Mouse (Mus musculus): ENCODE measurements at regions not wholly inside any gene's neighbourhood (a gene's known extent, or its start where the extent isn't known, plus 50 kb on each side); places are given as distances from the start of the nearest gene placed in this dataset.
"Not testable (repeated sequence)": the region's sequence is repeated elsewhere in the genome, so short reads cannot be mapped to it uniquely, and the experiment has no call there.

GRCm38 (mm10) chr1:176505441-176505840, 230.3 kb upstream of the Pld5 start:
- H3K4me1 ChIP-seq (ENCODE audit: control insufficient read depth, insufficient read depth, insufficient read length, low read length): no peaks in the 10 kb centered on the region
- WGBS: 63% methylated on average over 3 of the region's 3 CpGs
- TF ChIP-seq CTCF (IDR thresholded peaks at IDR 0.05; ENCODE audit: extremely low read depth, insufficient read length, insufficient replicate concordance, low read depth, low read length): no peak
- no peak overlapping the region for H3K27ac ChIP-seq (ENCODE audit: insufficient read depth, low read depth, low read length)
- no peak overlapping the region for H3K4me3 ChIP-seq (ENCODE audit: low read depth, low read length)
- H3K36me3 ChIP-seq (ENCODE audit: control insufficient read depth, insufficient read depth, low read length): no peaks in the 10 kb centered on the region
- no peaks in the 10 kb centered on the region for H3K27me3 ChIP-seq (ENCODE audit: control insufficient read depth, insufficient read depth, low read length)

GRCm38 (mm10) chr1:176504731-176505130, 229.6 kb upstream of the Pld5 start:
- not testable (repeated sequence) for H3K27me3 ChIP-seq (ENCODE audit: control insufficient read depth, insufficient read depth, low read length); H3K4me3 ChIP-seq (ENCODE audit: low read depth, low read length); H3K4me1 ChIP-seq (ENCODE audit: control insufficient read depth, insufficient read depth, insufficient read length, low read length); H3K36me3 ChIP-seq (ENCODE audit: control insufficient read depth, insufficient read depth, low read length); H3K27ac ChIP-seq (ENCODE audit: insufficient read depth, low read depth, low read length)
- 39% methylated on average over 6 of the region's 6 CpGs for WGBS

GRCm38 (mm10) chr1:176499010-176499650, 224.0 kb upstream of the Pld5 start:
- WGBS: 80% methylated on average over 6 of the region's 6 CpGs
- no peaks in the 10 kb centered on the region for H3K4me1 ChIP-seq (ENCODE audit: control insufficient read depth, insufficient read depth, insufficient read length, low read length)
- no peak for TF ChIP-seq CTCF (IDR thresholded peaks at IDR 0.05; ENCODE audit: extremely low read depth, insufficient read length, insufficient replicate concordance, low read depth, low read length)
- TF ChIP-seq POLR2A (IDR thresholded peaks at IDR 0.05; ENCODE audit: low read depth, low read length): no peak
- H3K27me3 ChIP-seq (ENCODE audit: control insufficient read depth, insufficient read depth, low read length): no peaks in the 10 kb centered on the region
- H3K4me3 ChIP-seq (ENCODE audit: low read depth, low read length): no peak overlapping the region
- H3K27ac ChIP-seq (ENCODE audit: insufficient read depth, low read depth, low read length): no peak overlapping the region
- no peaks in the 10 kb centered on the region for H3K36me3 ChIP-seq (ENCODE audit: control insufficient read depth, insufficient read depth, low read length)

GRCm38 (mm10) chr1:176468560-176468959, 193.4 kb upstream of the Pld5 start:
- Histone ChIP-seq H3K27me3 (ENCODE audit: control insufficient read depth, insufficient read depth, low read length) (no peaks in the 10 kb centered on the region), H3K27ac (ENCODE audit: insufficient read depth, low read depth, low read length) (no peak overlapping the region), H3K4me1 (ENCODE audit: control insufficient read depth, insufficient read depth, insufficient read length, low read length) (no peaks in the 10 kb centered on the region), H3K36me3 (ENCODE audit: control insufficient read depth, insufficient read depth, low read length) (no peaks in the 10 kb centered on the region), H3K4me3 (ENCODE audit: low read depth, low read length) (no peak overlapping the region)
- TF ChIP-seq CTCF (IDR thresholded peaks at IDR 0.05; ENCODE audit: extremely low read depth, insufficient read length, insufficient replicate concordance, low read depth, low read length): no peak
- no peak for TF ChIP-seq POLR2A (IDR thresholded peaks at IDR 0.05; ENCODE audit: low read depth, low read length)
- 42% methylated on average over 1 of the region's 1 CpGs for WGBS

- no peaks in the 10 kb centered on the region for H3K36me3 ChIP-seq (ENCODE audit: control insufficient read depth, insufficient read depth, low read length)
- H3K4me1 ChIP-seq (ENCODE audit: control insufficient read depth, insufficient read depth, insufficient read length, low read length): no peaks in the 10 kb centered on the region
- no peak overlapping the region for H3K27ac ChIP-seq (ENCODE audit: insufficient read depth, low read depth, low read length)
- WGBS: 73% methylated on average over 5 of the region's 5 CpGs
- TF ChIP-seq CTCF (IDR thresholded peaks at IDR 0.05; ENCODE audit: extremely low read depth, insufficient read length, insufficient replicate concordance, low read depth, low read length) (no peak), POLR2A (IDR thresholded peaks at IDR 0.05; ENCODE audit: low read depth, low read length) (no peak)
- H3K4me3 ChIP-seq (ENCODE audit: low read depth, low read length): no peak overlapping the region
- H3K27me3 ChIP-seq (ENCODE audit: control insufficient read depth, insufficient read depth, low read length): no peaks in the 10 kb centered on the region
Observed at GRCm38 (mm10) chr1:176462125-176462524, 187.0 kb upstream of the Pld5 start.

- no peak overlapping the region for H3K4me3 ChIP-seq (ENCODE audit: low read depth, low read length)
- 74% methylated on average over 4 of the region's 4 CpGs for WGBS
Observed at GRCm38 (mm10) chr1:176446735-176447134, 171.6 kb upstream of the Pld5 start.

GRCm38 (mm10) chr1:176443712-176444111, 168.6 kb upstream of the Pld5 start:
- WGBS: 93% methylated on average over 1 of the region's 1 CpGs

More at GRCm38 (mm10) chr1:176446735-176447134, 171.6 kb upstream of the Pld5 start:
- Histone ChIP-seq H3K36me3 (ENCODE audit: control insufficient read depth, insufficient read depth, low read length) (no peaks in the 10 kb centered on the region), H3K4me1 (ENCODE audit: control insufficient read depth, insufficient read depth, insufficient read length, low read length) (no peaks in the 10 kb centered on the region), H3K27ac (ENCODE audit: insufficient read depth, low read depth, low read length) (no peak overlapping the region), H3K27me3 (ENCODE audit: control insufficient read depth, insufficient read depth, low read length) (no peaks in the 10 kb centered on the region)
- no peak for TF ChIP-seq POLR2A (IDR thresholded peaks at IDR 0.05; ENCODE audit: low read depth, low read length)

GRCm38 (mm10) chr1:176440254-176440653, 165.1 kb upstream of the Pld5 start:
- 49% methylated on average over 3 of the region's 3 CpGs for WGBS
- Histone ChIP-seq H3K36me3 (ENCODE audit: control insufficient read depth, insufficient read depth, low read length) (no peaks in the 10 kb centered on the region), H3K4me3 (ENCODE audit: low read depth, low read length) (no peak overlapping the region), H3K27me3 (ENCODE audit: control insufficient read depth, insufficient read depth, low read length) (no peaks in the 10 kb centered on the region), H3K27ac (ENCODE audit: insufficient read depth, low read depth, low read length) (no peak overlapping the region), H3K4me1 (ENCODE audit: control insufficient read depth, insufficient read depth, insufficient read length, low read length) (no peaks in the 10 kb centered on the region)
- no peak for TF ChIP-seq CTCF (IDR thresholded peaks at IDR 0.05; ENCODE audit: extremely low read depth, insufficient read length, insufficient replicate concordance, low read depth, low read length)
- TF ChIP-seq POLR2A (IDR thresholded peaks at IDR 0.05; ENCODE audit: low read depth, low read length): no peak

More at GRCm38 (mm10) chr1:176443712-176444111, 168.6 kb upstream of the Pld5 start:
- H3K27me3 ChIP-seq (ENCODE audit: control insufficient read depth, insufficient read depth, low read length): no peaks in the 10 kb centered on the region
- H3K4me3 ChIP-seq (ENCODE audit: low read depth, low read length): no peak overlapping the region
- H3K4me1 ChIP-seq (ENCODE audit: control insufficient read depth, insufficient read depth, insufficient read length, low read length): no peaks in the 10 kb centered on the region
- H3K27ac ChIP-seq (ENCODE audit: insufficient read depth, low read depth, low read length): no peak overlapping the region
- no peaks in the 10 kb centered on the region for H3K36me3 ChIP-seq (ENCODE audit: control insufficient read depth, insufficient read depth, low read length)
- TF ChIP-seq POLR2A (IDR thresholded peaks at IDR 0.05; ENCODE audit: low read depth, low read length) (no peak), CTCF (IDR thresholded peaks at IDR 0.05; ENCODE audit: extremely low read depth, insufficient read length, insufficient replicate concordance, low read depth, low read length) (no peak)

All from small intestine, adult 2 months (tissue).